Mouse (Mus musculus) limb, embryonic 13.5 days (tissue): ENCODE measurements around the gene Gm1527. TPM values are rescaled to one million over a fixed set of nuclear protein-coding genes. Genes with fewer than 3 reads are reported as not detected.
"Not testable (repeated sequence)": the region's sequence is repeated elsewhere in the genome, so short reads cannot be mapped to it uniquely, and the experiment has no call there.

ENCODE experiments used
- ATAC-seq: fragments of 200-750 bp; cut with Nextera tagmentation; 2 replicates; pipeline ENCODE4 v1.8.0; 2017; ENCODE audit warnings: low read depth, moderate number of reproducible peaks, moderate TSS enrichment; ENCODE audit not compliant: low FRiP score
- H3K27ac ChIP-seq: fragments of 300-500 bp; sonication (generic); 2 replicates; pipeline ENCODE4 v1.5.1; 2015; ENCODE audit warnings: inconsistent platforms, mild to moderate bottlenecking, moderate library complexity
- H3K27me3 ChIP-seq: fragments of 300-500 bp; sonication (generic); 2 replicates; pipeline ENCODE4 v1.6.1; 2015; ENCODE audit warnings: mild to moderate bottlenecking, inconsistent platforms
- H3K36me3 ChIP-seq: fragments of 300-500 bp; sonication (generic); 2 replicates; pipeline ENCODE4 v1.6.1; 2015; ENCODE audit warnings: inconsistent platforms, mild to moderate bottlenecking, moderate library complexity
- H3K4me1 ChIP-seq: fragments of 300-500 bp; sonication (generic); 2 replicates; pipeline ENCODE4 v1.6.1; 2015; ENCODE audit warnings: inconsistent platforms
- H3K4me2 ChIP-seq: fragments of 300-500 bp; sonication (generic); replicated peaks from 2 replicates; pipeline ENCODE4 v1.6.1; 2015; ENCODE audit warnings: inconsistent platforms, mild to moderate bottlenecking, moderate library complexity
- H3K4me3 ChIP-seq: fragments of 300-500 bp; sonication (generic); 2 replicates; pipeline ENCODE4 v1.5.1; 2015; ENCODE audit warnings: moderate library complexity, mild to moderate bottlenecking, inconsistent platforms
- H3K9ac ChIP-seq: fragments of 300-500 bp; sonication (generic); 2 replicates; pipeline ENCODE4 v1.6.1; 2015; ENCODE audit warnings: mild to moderate bottlenecking, inconsistent platforms
- H3K9me3 ChIP-seq: fragments of 300-500 bp; sonication (generic); 2 replicates; pipeline ENCODE4 v1.6.1; 2016; ENCODE audit warnings: inconsistent platforms
- WGBS: fragments of 180-500 bp; shearing (Covaris S2); methylation state at CpG from one replicate; pipeline ENCODE4 v1.1.7; 2015; 5-methylcytosine and 5-hydroxymethylcytosine counted together
- polyA plus RNA-seq: library from polyadenylated mRNA; unstranded; fragments of >200 nt; fragmentation: Nextera tagmentation; extraction: Ambion mirVana; gene quantifications from 2 replicates; pipeline ENCODE4 v1.2.1, GENCODE M21; 2015

Gene Gm1527
- not detected in 2 replicates for polyA plus RNA-seq

DNA sequence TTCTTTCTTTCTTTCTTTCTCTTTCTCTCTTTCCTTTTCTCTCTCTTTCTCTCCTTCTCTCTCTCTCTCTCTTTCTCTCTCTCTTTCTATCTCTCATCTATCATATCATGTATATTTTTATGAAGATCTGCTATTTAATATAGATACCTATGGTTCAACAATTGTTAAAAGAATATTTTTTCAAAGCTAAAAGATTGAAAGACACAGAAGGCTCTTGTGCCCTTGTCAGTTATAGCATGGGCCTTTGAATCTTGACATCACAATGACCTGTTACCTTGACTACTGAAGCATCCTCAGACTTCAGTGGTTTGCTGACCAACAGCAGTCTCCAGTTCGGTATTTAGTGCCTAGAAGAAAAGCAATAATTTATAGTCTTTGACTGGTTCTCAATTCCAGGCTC, at the start of gene Gm1527:
Gene Gm1527 (plus strand): TSS at position 301 of the 400 bp plus-strand sequence.
- WGBS, result 57% methylated on average over 1 of the region's 1 CpGs

DNA sequence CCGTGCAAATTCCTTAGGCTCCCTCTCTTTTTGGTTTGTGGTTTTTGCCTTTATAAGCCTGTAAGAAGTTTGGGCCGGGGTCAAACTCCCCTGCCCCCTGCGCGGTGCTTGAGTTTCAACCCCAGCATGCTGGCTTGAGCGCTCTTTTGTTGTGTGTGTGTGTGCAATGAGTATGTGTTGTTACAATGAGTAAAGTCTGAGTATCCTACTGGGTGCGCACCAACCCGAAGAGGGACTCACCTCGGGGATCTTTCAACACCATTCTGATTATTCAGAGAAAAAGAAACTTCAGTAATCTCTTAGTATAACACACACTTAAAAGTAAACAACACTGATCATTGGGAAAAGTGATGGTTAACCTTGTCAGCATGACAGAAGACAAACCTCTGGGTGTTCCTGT, 49.2 kb upstream of the Gm1527 start:
- H3K36me3 ChIP-seq, result no peaks in the 10 kb centered on the region
- no peak overlapping the region for H3K4me3 ChIP-seq
- H3K4me1 ChIP-seq, result peaks cover 8% of the 10 kb centered on the region
- no peaks in the 10 kb centered on the region for H3K9me3 ChIP-seq
- no peak for ATAC-seq
- WGBS, result 36% methylated on average over 8 of the region's 8 CpGs
- H3K27ac ChIP-seq, result no peak overlapping the region
- no peak overlapping the region for H3K4me2 ChIP-seq
- H3K27me3 ChIP-seq, result no peaks in the 10 kb centered on the region
- no peak overlapping the region for H3K9ac ChIP-seq

More for the DNA sequence above, at the start of gene Gm1527:
- ATAC-seq, result no peak
- Histone ChIP-seq H3K4me1 (no peaks in the 10 kb centered on the region), H3K4me3 (no peak within 1 kb of the TSS), H3K36me3 (no peaks in the 10 kb centered on the region), H3K9ac (no peak within 1 kb of the TSS), H3K4me2 (no peak within 1 kb of the TSS), H3K9me3 (no peaks in the 10 kb centered on the region), H3K27me3 (no peaks in the 10 kb centered on the region), H3K27ac (no peak within 1 kb of the TSS)

DNA sequence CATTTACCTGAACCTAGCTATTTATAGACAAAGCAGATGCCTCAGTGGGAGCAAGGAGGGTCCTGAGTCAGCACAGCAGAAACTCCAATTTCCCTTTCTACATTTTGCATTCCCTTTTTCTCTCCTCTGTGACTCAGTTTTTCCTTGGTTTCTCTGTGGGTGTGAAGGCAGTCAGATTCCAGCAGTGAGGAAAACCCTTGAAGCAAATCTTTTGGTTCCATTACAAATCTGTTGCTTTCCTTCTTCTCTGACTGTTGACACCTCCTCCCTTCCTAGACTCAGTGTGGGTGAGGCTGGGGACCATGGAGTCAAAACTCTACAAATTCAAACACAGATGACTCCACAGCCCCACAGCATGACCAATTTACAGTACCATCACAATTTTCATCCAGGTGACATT, 45.3 kb upstream of the Gm1527 start:
- H3K36me3 ChIP-seq, result no peaks in the 10 kb centered on the region
- no peak for ATAC-seq

DNA sequence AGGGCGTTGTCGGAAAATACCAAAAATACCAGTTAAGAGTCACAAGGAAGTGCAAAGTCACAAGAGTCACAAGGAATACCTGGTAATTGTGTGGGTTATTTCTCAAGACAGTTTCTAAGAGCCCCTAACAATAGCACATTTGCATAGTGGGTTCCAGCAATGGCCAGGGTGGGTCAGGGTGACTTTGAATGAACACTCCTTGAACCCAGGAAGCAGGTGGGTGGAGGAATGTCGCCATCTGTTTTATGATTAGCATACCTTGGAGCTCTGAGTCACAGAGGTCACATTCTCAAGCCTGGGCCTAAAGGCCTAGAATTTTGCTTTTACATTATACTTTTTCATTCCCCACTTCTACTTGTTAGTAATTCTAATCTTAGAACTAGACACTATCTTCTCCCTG, 40.2 kb upstream of the Gm1527 start:
- not testable (repeated sequence) for H3K9me3 ChIP-seq, H3K4me3 ChIP-seq, H3K4me1 ChIP-seq, H3K4me2 ChIP-seq, ATAC-seq, H3K27me3 ChIP-seq, H3K27ac ChIP-seq, H3K36me3 ChIP-seq, H3K9ac ChIP-seq
- WGBS, result 93% methylated on average over 3 of the region's 3 CpGs

More for the DNA sequence above, 45.3 kb upstream of the Gm1527 start:
- Histone ChIP-seq H3K27me3 (no peaks in the 10 kb centered on the region), H3K9ac (no peak overlapping the region), H3K4me2 (no peak overlapping the region), H3K9me3 (no peaks in the 10 kb centered on the region), H3K27ac (no peak overlapping the region), H3K4me3 (no peak overlapping the region), H3K4me1 (peaks cover 4% of the 10 kb centered on the region)

DNA sequence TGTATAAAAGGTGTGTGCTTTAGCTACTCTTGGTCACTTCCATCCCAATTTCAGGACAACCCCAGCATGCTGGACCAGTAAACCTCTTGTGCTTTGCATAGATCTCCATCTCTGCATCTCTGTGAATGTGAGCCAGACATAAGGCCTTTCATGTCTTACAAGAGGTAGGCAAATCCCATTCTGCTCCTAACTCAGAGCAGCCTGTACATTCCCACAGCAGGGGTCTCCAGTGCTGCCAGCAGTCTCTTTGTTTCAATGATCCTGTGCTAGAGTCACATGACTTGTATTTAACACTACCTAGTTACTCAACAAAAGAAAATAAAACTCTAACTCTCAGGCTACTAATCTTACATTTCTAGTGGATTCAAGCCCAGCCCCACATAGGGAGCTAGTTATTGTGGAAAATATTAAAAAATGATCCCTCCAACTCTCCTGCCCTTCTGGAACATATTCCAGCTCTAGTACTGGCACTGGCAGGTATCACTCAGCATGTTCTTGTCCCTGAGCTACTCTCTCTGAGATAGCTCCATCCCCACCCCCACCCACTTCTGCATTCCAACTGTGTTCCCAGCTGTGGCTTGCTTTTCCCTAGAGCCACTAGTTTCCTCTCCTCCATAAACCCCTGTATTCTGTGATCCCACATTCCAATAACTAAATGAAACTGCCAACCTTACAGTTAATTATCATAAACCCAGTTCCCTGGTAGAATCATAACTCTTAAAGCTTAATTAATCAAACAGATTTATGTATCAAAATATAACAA, 32.6 kb upstream of the Gm1527 start:
- H3K4me1 ChIP-seq, H3K27ac ChIP-seq, H3K36me3 ChIP-seq, H3K4me2 ChIP-seq, H3K27me3 ChIP-seq, H3K9ac ChIP-seq, H3K9me3 ChIP-seq, H3K4me3 ChIP-seq: not testable (repeated sequence)
- peak; percentile 61; the same call in 1 of the 2 replicates for ATAC-seq

DNA sequence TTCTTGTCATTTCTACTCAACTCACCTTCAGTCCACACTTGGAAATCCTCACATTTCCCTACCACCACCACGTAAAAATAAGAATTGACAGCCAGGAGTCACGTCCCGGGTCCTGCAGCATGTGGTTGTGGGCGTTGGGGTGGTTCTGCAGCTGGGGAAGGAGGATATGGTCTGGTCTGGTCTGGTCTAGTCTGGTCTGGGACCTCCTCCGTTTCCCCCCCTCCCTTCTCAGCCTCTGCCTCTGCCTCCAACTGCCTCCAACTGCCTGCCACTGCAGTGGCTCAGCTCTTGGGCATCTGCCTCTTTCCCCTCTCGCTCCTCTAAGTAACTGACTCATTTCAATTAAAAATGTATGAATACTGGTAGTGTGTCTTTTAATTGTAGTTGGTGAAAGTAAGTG, 4.5 kb downstream of the Gm1527 start:
- not testable (repeated sequence) for ATAC-seq, H3K9me3 ChIP-seq, H3K4me3 ChIP-seq, H3K4me1 ChIP-seq, H3K36me3 ChIP-seq, H3K4me2 ChIP-seq, H3K9ac ChIP-seq, H3K27me3 ChIP-seq, H3K27ac ChIP-seq
- 59% methylated on average over 6 of the region's 6 CpGs for WGBS

DNA sequence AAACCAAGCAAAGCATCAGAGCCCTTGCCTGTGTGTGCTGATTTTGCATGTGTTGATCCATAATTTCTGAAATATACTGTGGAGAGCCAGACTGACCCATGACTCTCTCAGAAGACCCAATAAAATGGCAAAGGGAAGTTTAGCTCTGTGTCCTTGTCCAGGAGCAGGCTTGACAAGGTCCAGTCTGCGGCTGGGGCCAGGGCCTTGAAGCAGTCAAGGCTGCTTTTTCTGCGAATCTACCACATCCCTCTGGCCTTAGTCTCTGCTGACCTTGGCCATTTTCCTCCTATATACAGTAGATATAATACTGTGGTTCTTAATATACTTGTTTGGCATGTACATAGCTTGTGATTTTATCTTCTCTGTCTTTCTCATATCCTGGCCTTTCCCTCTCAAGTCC, 73.5 kb downstream of the Gm1527 start:
- no peaks in the 10 kb centered on the region for H3K9me3 ChIP-seq
- no peak overlapping the region for H3K4me3 ChIP-seq
- H3K27ac ChIP-seq, result no peak overlapping the region
- H3K4me2 ChIP-seq, result no peak overlapping the region
- no peaks in the 10 kb centered on the region for H3K36me3 ChIP-seq
- no peaks in the 10 kb centered on the region for H3K27me3 ChIP-seq
- WGBS, result 91% methylated on average over 2 of the region's 2 CpGs
- H3K4me1 ChIP-seq, result no peaks in the 10 kb centered on the region
- ATAC-seq, result no peak
- H3K9ac ChIP-seq, result no peak overlapping the region

DNA sequence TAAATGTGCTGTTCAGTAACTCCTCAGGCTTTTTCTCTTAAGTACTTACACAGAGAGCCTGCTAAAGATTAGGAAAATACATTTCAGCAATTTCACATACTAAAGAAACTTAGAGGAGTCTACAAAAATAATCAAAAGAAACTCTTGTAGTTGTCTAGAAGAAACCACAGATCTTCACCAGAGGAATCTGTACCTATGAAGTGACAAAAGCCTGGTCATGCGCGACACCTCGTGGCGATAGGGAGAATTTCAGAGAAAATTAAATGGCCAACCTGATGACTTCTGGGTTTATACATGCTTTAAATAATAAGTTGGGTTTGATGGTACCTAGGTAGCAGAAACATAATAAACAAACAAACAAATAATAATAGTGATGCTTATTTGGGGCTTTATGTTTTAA, 76.4 kb downstream of the Gm1527 start:
- 2% methylated on average over 4 of the region's 4 CpGs for WGBS
- H3K9ac ChIP-seq, result no peak overlapping the region
- H3K4me1 ChIP-seq, result no peaks in the 10 kb centered on the region
- H3K4me2 ChIP-seq, result no peak overlapping the region
- no peaks in the 10 kb centered on the region for H3K9me3 ChIP-seq
- H3K27me3 ChIP-seq, result no peaks in the 10 kb centered on the region
- no peak overlapping the region for H3K27ac ChIP-seq
- H3K4me3 ChIP-seq, result no peak overlapping the region
- no peak for ATAC-seq
- no peaks in the 10 kb centered on the region for H3K36me3 ChIP-seq

Other genes with a start within 250 kb of the Gm1527 start
- 0.05 and 0.27 TPM in 2 replicates for gene Slc2a2, start 194.7 kb upstream of the Gm1527 start, polyA plus RNA-seq
- 8.8 and 9.0 TPM in 2 replicates for gene Eif5a2, start 111.3 kb upstream of the Gm1527 start, polyA plus RNA-seq
- 396 and 403 TPM in 2 replicates for gene Rpl22l1, start 87.2 kb upstream of the Gm1527 start, polyA plus RNA-seq
- 4.7 and 7.5 TPM in 2 replicates for gene Egfem1, start 189.4 kb downstream of the Gm1527 start, polyA plus RNA-seq